Mouse (Mus musculus): ENCODE data around the gene Stab1. TPM values are rescaled to one million over a fixed set of nuclear protein-coding genes. Genes with fewer than 3 reads are reported as not detected.

The Stab1 gene
- polyA plus RNA-seq, 1 experiment = 0.57 TPM

- Histone ChIP-seq H3K9me3 (replicated peaks; ENCODE audit: control insufficient read depth, insufficient read depth, low read length, poor library complexity, severe bottlenecking) (no peaks in the 10 kb centered on the region), H3K27ac (ENCODE audit: insufficient read depth, low read length) (0 out of 2 replicates have a peak overlapping the region, but pooled peaks have one; percentile 3), H3K4me3 (ENCODE audit: low read depth, low read length) (peak overlapping the region; percentile 98), H3K27me3 (ENCODE audit: control insufficient read depth, insufficient read depth, low read length, poor library complexity, severe bottlenecking) (no peaks in the 10 kb centered on the region), H3K9ac (ENCODE audit: low read depth, poor library complexity, severe bottlenecking) (peak overlapping the region; percentile 96), H3K4me1 (ENCODE audit: control insufficient read depth, insufficient read depth, low read length) (peaks cover 3% of the 10 kb centered on the region), H3K36me3 (ENCODE audit: control insufficient read depth, insufficient read depth, low read length, poor library complexity, severe bottlenecking) (peaks cover 28% of the 10 kb centered on the region)
- TF ChIP-seq POLR2A (IDR thresholded peaks at IDR 0.05; ENCODE audit: insufficient read depth, low read length) (no peak), EP300 (IDR thresholded peaks at IDR 0.05; ENCODE audit: insufficient read depth, low read depth, low read length) (no peak), CTCF (IDR thresholded peaks at IDR 0.05; ENCODE audit: low read depth, low read length) (no peak)
These were observed 37.4 kb upstream of the Stab1 start for GRCm38 (mm10) chr14:31205562-31206467.

- H3K27me3 ChIP-seq (ENCODE audit: control insufficient read depth, insufficient read depth, low read length, poor library complexity, severe bottlenecking) = no peaks in the 10 kb centered on the region
- peaks cover 31% of the 10 kb centered on the region for H3K36me3 ChIP-seq (ENCODE audit: control insufficient read depth, insufficient read depth, low read length, poor library complexity, severe bottlenecking)
- peak overlapping the region; percentile 96 for H3K9ac ChIP-seq (ENCODE audit: low read depth, poor library complexity, severe bottlenecking)
- TF ChIP-seq POLR2A (IDR thresholded peaks at IDR 0.05; ENCODE audit: insufficient read depth, low read length) = no peak
- TF ChIP-seq CTCF (IDR thresholded peaks at IDR 0.05; ENCODE audit: low read depth, low read length) = no peak
- TF ChIP-seq EP300 (IDR thresholded peaks at IDR 0.05; ENCODE audit: insufficient read depth, low read depth, low read length) = no peak
- peaks cover 3% of the 10 kb centered on the region for H3K4me1 ChIP-seq (ENCODE audit: control insufficient read depth, insufficient read depth, low read length)
- peak overlapping the region; percentile 98 for H3K4me3 ChIP-seq (ENCODE audit: low read depth, low read length)
- H3K27ac ChIP-seq (ENCODE audit: insufficient read depth, low read length) = no peak overlapping the region
- H3K9me3 ChIP-seq (replicated peaks; ENCODE audit: control insufficient read depth, insufficient read depth, low read length, poor library complexity, severe bottlenecking) = no peaks in the 10 kb centered on the region
These were observed 36.8 kb upstream of the Stab1 start for GRCm38 (mm10) chr14:31205244-31205561.

GRCm38 (mm10) chr14:31204844-31205243, 36.4 kb upstream of the Stab1 start:
- Histone ChIP-seq H3K9me3 (replicated peaks; ENCODE audit: control insufficient read depth, insufficient read depth, low read length, poor library complexity, severe bottlenecking) (no peaks in the 10 kb centered on the region), H3K36me3 (ENCODE audit: control insufficient read depth, insufficient read depth, low read length, poor library complexity, severe bottlenecking) (peaks cover 32% of the 10 kb centered on the region), H3K27ac (ENCODE audit: insufficient read depth, low read length) (no peak overlapping the region), H3K27me3 (ENCODE audit: control insufficient read depth, insufficient read depth, low read length, poor library complexity, severe bottlenecking) (no peaks in the 10 kb centered on the region), H3K4me3 (ENCODE audit: low read depth, low read length) (peak overlapping the region; percentile 98), H3K9ac (ENCODE audit: low read depth, poor library complexity, severe bottlenecking) (peak overlapping the region; percentile 96), H3K4me1 (ENCODE audit: control insufficient read depth, insufficient read depth, low read length) (peaks cover 3% of the 10 kb centered on the region)
- TF ChIP-seq CTCF (IDR thresholded peaks at IDR 0.05; ENCODE audit: low read depth, low read length) (no peak), EP300 (IDR thresholded peaks at IDR 0.05; ENCODE audit: insufficient read depth, low read depth, low read length) (no peak), POLR2A (IDR thresholded peaks at IDR 0.05; ENCODE audit: insufficient read depth, low read length) (no peak)

GRCm38 (mm10) chr14:31200038-31200437, 31.6 kb upstream of the Stab1 start:
- no peaks in the 10 kb centered on the region for H3K27me3 ChIP-seq (ENCODE audit: control insufficient read depth, insufficient read depth, low read length, poor library complexity, severe bottlenecking)
- H3K27ac ChIP-seq (ENCODE audit: insufficient read depth, low read length) = no peak overlapping the region
- peaks cover 3% of the 10 kb centered on the region for H3K4me1 ChIP-seq (ENCODE audit: control insufficient read depth, insufficient read depth, low read length)
- H3K9me3 ChIP-seq (replicated peaks; ENCODE audit: control insufficient read depth, insufficient read depth, low read length, poor library complexity, severe bottlenecking) = no peaks in the 10 kb centered on the region
- H3K36me3 ChIP-seq (ENCODE audit: control insufficient read depth, insufficient read depth, low read length, poor library complexity, severe bottlenecking) = peaks cover 44% of the 10 kb centered on the region
- H3K4me3 ChIP-seq (ENCODE audit: low read depth, low read length) = no peak overlapping the region
- TF ChIP-seq POLR2A (IDR thresholded peaks at IDR 0.05; ENCODE audit: insufficient read depth, low read length) = no peak
- TF ChIP-seq EP300 (IDR thresholded peaks at IDR 0.05; ENCODE audit: insufficient read depth, low read depth, low read length) = no peak
- TF ChIP-seq CTCF (IDR thresholded peaks at IDR 0.05; ENCODE audit: low read depth, low read length) = no peak
- H3K9ac ChIP-seq (ENCODE audit: low read depth, poor library complexity, severe bottlenecking) = no peak overlapping the region

- TF ChIP-seq EP300 (IDR thresholded peaks at IDR 0.05; ENCODE audit: insufficient read depth, low read depth, low read length) = no peak
- no peak for TF ChIP-seq CTCF (IDR thresholded peaks at IDR 0.05; ENCODE audit: low read depth, low read length)
- no peak for TF ChIP-seq POLR2A (IDR thresholded peaks at IDR 0.05; ENCODE audit: insufficient read depth, low read length)
- Histone ChIP-seq H3K27ac (ENCODE audit: insufficient read depth, low read length) (no peak overlapping the region), H3K9me3 (replicated peaks; ENCODE audit: control insufficient read depth, insufficient read depth, low read length, poor library complexity, severe bottlenecking) (no peaks in the 10 kb centered on the region), H3K27me3 (ENCODE audit: control insufficient read depth, insufficient read depth, low read length, poor library complexity, severe bottlenecking) (no peaks in the 10 kb centered on the region), H3K9ac (ENCODE audit: low read depth, poor library complexity, severe bottlenecking) (no peak overlapping the region), H3K4me1 (ENCODE audit: control insufficient read depth, insufficient read depth, low read length) (peaks cover under 1% of the 10 kb centered on the region), H3K36me3 (ENCODE audit: control insufficient read depth, insufficient read depth, low read length, poor library complexity, severe bottlenecking) (peaks cover 44% of the 10 kb centered on the region), H3K4me3 (ENCODE audit: low read depth, low read length) (no peak overlapping the region)
These were observed 31.2 kb upstream of the Stab1 start for GRCm38 (mm10) chr14:31199599-31199998.
